Mouse (Mus musculus) kidney, postnatal 0 days (tissue): Measurements from ENCODE around the gene Idnk. TPM values are rescaled to one million over a fixed set of nuclear protein-coding genes. Genes with fewer than 3 reads are reported as not detected.

Experiments used
- ATAC-seq: fragments of 200-750 bp; cut with Nextera tagmentation; replicated peaks from 2 replicates; pipeline ENCODE4 v1.8.0; 2017; ENCODE audit warnings: low read depth, moderate number of reproducible peaks, moderate TSS enrichment, moderate library complexity; ENCODE audit not compliant: low FRiP score
- DNase-seq: peaks from one replicate; pipeline ENCODE4 v3.0.0-alpha.2; 2016; ENCODE audit warnings: low spot score
- H3K27ac ChIP-seq: fragments of 300-500 bp; sonication (generic); 2 replicates; pipeline ENCODE4 v1.5.1; 2014; ENCODE audit warnings: mild to moderate bottlenecking
- H3K27me3 ChIP-seq: fragments of 300-500 bp; sonication (generic); 2 replicates; pipeline ENCODE4 v1.6.1; 2014; ENCODE audit warnings: low read length, mixed read lengths; ENCODE audit not compliant: insufficient read depth
- H3K36me3 ChIP-seq: fragments of 300-500 bp; sonication (generic); 2 replicates; pipeline ENCODE4 v1.6.1; 2014; ENCODE audit warnings: low read length, mixed read lengths; ENCODE audit not compliant: insufficient read depth
- H3K4me1 ChIP-seq: fragments of 300-500 bp; sonication (generic); replicated peaks from 2 replicates; pipeline ENCODE4 v1.6.1; 2014; ENCODE audit warnings: antibody characterized with exemption, low read length, mixed read lengths; ENCODE audit not compliant: insufficient read depth
- H3K4me2 ChIP-seq: fragments of 300-500 bp; sonication (generic); 2 replicates; pipeline ENCODE4 v1.6.1; 2014; ENCODE audit warnings: mild to moderate bottlenecking, low read length, moderate library complexity, mixed read lengths
- H3K4me3 ChIP-seq: fragments of 300-500 bp; sonication (generic); replicated peaks from 2 replicates; pipeline ENCODE4 v1.5.1; 2014; ENCODE audit warnings: low read depth, low read length
- H3K9ac ChIP-seq: fragments of 300-500 bp; sonication (generic); 2 replicates; pipeline ENCODE4 v1.6.1; 2014; ENCODE audit warnings: low read depth, low read length
- H3K9me3 ChIP-seq: fragments of 300-500 bp; sonication (generic); replicated peaks from 2 replicates; pipeline ENCODE4 v1.6.1; 2016; ENCODE audit warnings: low read length, inconsistent platforms, mixed read lengths
- CTCF ChIP-seq: IDR thresholded peaks from 2 replicates; pipeline ENCODE4 v1.5.1; 2016; ENCODE audit warnings: antibody characterized with exemption, low read depth, mild to moderate bottlenecking, moderate library complexity
- WGBS: fragments of 180-500 bp; shearing (Covaris S2); extraction: QIAGEN DNeasy Blood & Tissue Kit; methylation state at CpG from one replicate; pipeline ENCODE4 v1.1.7; 2014; 5-methylcytosine and 5-hydroxymethylcytosine counted together
- polyA plus RNA-seq: library from polyadenylated mRNA; unstranded; fragments of >200 nt; fragmentation: Nextera tagmentation; extraction: Ambion mirVana; gene quantifications from 2 replicates; pipeline ENCODE4 v1.2.1, GENCODE M21; 2015

The Idnk gene
- polyA plus RNA-seq, 1 experiment from 2014 or later, result 48.5 TPM

GRCm38 (mm10) chr13:58186281-58186680 is 28.8 kb downstream of the Idnk start:
- no peaks in the 10 kb centered on the region for H3K4me1 ChIP-seq
- H3K4me2 ChIP-seq, result no peak overlapping the region
- H3K9ac ChIP-seq, result no peak overlapping the region
- H3K9me3 ChIP-seq, result no peaks in the 10 kb centered on the region
- no peak overlapping the region for H3K27ac ChIP-seq
- H3K4me3 ChIP-seq, result no peak overlapping the region
- no peak for DNase-seq
- WGBS, result 86% methylated on average over 8 of the region's 8 CpGs
- no peaks in the 10 kb centered on the region for H3K27me3 ChIP-seq
- TF ChIP-seq CTCF, result no peak
- peaks cover 27% of the 10 kb centered on the region for H3K36me3 ChIP-seq
- no peak for ATAC-seq

GRCm38 (mm10) chr13:58187751-58188150 is 30.3 kb downstream of the Idnk start:
- Histone ChIP-seq H3K9ac (no peak overlapping the region), H3K4me2 (no peak overlapping the region), H3K27me3 (no peaks in the 10 kb centered on the region), H3K9me3 (no peaks in the 10 kb centered on the region), H3K4me1 (no peaks in the 10 kb centered on the region), H3K27ac (no peak overlapping the region), H3K4me3 (no peak overlapping the region), H3K36me3 (peaks cover 36% of the 10 kb centered on the region)
- no peak for ATAC-seq
- WGBS, result 84% methylated on average over 3 of the region's 3 CpGs
- no peak for TF ChIP-seq CTCF
- DNase-seq, result no peak

- Histone ChIP-seq H3K9ac (no peak overlapping the region), H3K27ac (no peak overlapping the region), H3K4me1 (no peaks in the 10 kb centered on the region), H3K4me3 (no peak overlapping the region), H3K9me3 (no peaks in the 10 kb centered on the region), H3K27me3 (no peaks in the 10 kb centered on the region), H3K4me2 (no peak overlapping the region), H3K36me3 (peaks cover 39% of the 10 kb centered on the region)
- ATAC-seq, result no peak
- peak; percentile 86 for DNase-seq
- peak; percentile 92 for TF ChIP-seq CTCF
- WGBS, result 60% methylated on average over 4 of the region's 4 CpGs
Measured at GRCm38 (mm10) chr13:58188412-58188811, 31.0 kb downstream of the Idnk start.

- H3K4me3 ChIP-seq, result no peak overlapping the region
- WGBS, result 64% methylated on average over 5 of the region's 5 CpGs
- no peak for TF ChIP-seq CTCF
- DNase-seq (no peak), ATAC-seq (no peak)
- no peak overlapping the region for H3K4me2 ChIP-seq
- H3K27me3 ChIP-seq, result no peaks in the 10 kb centered on the region
- H3K36me3 ChIP-seq, result peaks cover 39% of the 10 kb centered on the region
- H3K9me3 ChIP-seq, result no peaks in the 10 kb centered on the region
- no peak overlapping the region for H3K9ac ChIP-seq
- no peaks in the 10 kb centered on the region for H3K4me1 ChIP-seq
- no peak overlapping the region for H3K27ac ChIP-seq
Measured at GRCm38 (mm10) chr13:58189473-58189872, 32.0 kb downstream of the Idnk start.

- WGBS, result 98% methylated on average over 14 of the region's 14 CpGs
- Histone ChIP-seq H3K27me3 (no peaks in the 10 kb centered on the region), H3K4me3 (no peak overlapping the region), H3K9ac (no peak overlapping the region), H3K4me2 (no peak overlapping the region), H3K4me1 (no peaks in the 10 kb centered on the region), H3K36me3 (peaks cover 47% of the 10 kb centered on the region), H3K27ac (no peak overlapping the region), H3K9me3 (no peaks in the 10 kb centered on the region)
- ATAC-seq, result no peak
- TF ChIP-seq CTCF, result no peak
- no peak for DNase-seq
Measured at GRCm38 (mm10) chr13:58191516-58191915, 34.1 kb downstream of the Idnk start.

GRCm38 (mm10) chr13:58192146-58192545 is 34.7 kb downstream of the Idnk start:
- Histone ChIP-seq H3K9me3 (no peaks in the 10 kb centered on the region), H3K4me3 (no peak overlapping the region), H3K9ac (no peak overlapping the region), H3K4me1 (no peaks in the 10 kb centered on the region), H3K36me3 (peaks cover 45% of the 10 kb centered on the region), H3K4me2 (no peak overlapping the region), H3K27ac (no peak overlapping the region), H3K27me3 (no peaks in the 10 kb centered on the region)
- no peak for ATAC-seq
- WGBS, result 94% methylated on average over 6 of the region's 6 CpGs
- TF ChIP-seq CTCF, result no peak
- no peak for DNase-seq

GRCm38 (mm10) chr13:58193221-58193620 is 35.8 kb downstream of the Idnk start:
- ATAC-seq, result no peak
- Histone ChIP-seq H3K4me1 (no peaks in the 10 kb centered on the region), H3K4me3 (no peak overlapping the region), H3K27me3 (no peaks in the 10 kb centered on the region), H3K9ac (no peak overlapping the region), H3K9me3 (no peaks in the 10 kb centered on the region), H3K36me3 (peaks cover 39% of the 10 kb centered on the region), H3K27ac (no peak overlapping the region), H3K4me2 (no peak overlapping the region)
- DNase-seq, result no peak
- no peak for TF ChIP-seq CTCF
- WGBS, result 95% methylated on average over 3 of the region's 3 CpGs
